Mouse (Mus musculus): Measurements from ENCODE around the gene Cfdp1.

DNA sequence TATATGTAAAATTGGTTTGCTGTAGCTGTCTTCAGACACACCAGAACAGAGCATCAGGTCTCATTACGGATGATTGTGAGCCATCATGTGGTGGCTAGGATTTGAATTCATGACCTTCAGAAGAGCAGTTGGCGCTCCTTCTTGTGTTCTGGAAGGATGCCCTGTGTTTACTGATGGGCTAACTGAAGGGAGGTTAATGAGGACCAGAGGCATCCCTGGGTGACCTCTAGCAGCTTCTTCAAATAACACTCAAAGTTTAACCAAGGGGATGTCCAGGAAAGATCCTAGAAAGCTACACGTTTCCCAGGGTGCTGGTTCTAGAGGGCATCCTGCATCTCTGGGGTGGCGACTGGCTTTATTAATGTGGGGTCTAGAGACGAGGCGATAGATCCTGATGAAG lies 99.4 kb downstream of the Cfdp1 start:
- TF ChIP-seq CTCF (IDR thresholded peaks at IDR 0.05; ENCODE audit: borderline replicate concordance, extremely low read depth, insufficient read depth, insufficient read length): no peak
- no peak for TF ChIP-seq POLR2A (IDR thresholded peaks at IDR 0.05; ENCODE audit: borderline replicate concordance, extremely low read depth, insufficient read depth, insufficient read length, poor library complexity, severe bottlenecking)

Data from brain, embryonic 14.5 days (tissue).